Mouse (Mus musculus) intestine, embryonic 15.5 days (tissue): ENCODE measurements around the gene C1ql4. TPM values are rescaled to one million over a fixed set of nuclear protein-coding genes. Genes with fewer than 3 reads are reported as not detected.

ENCODE experiments used
- ATAC-seq: fragments of 200-750 bp; cut with Nextera tagmentation; 2 replicates; pipeline ENCODE4 v1.8.0; 2017; ENCODE audit warnings: moderate TSS enrichment, moderate library complexity
- H3K27ac ChIP-seq: fragments of 300-500 bp; sonication (generic); 2 replicates; pipeline ENCODE4 v1.5.1; 2015; ENCODE audit warnings: mild to moderate bottlenecking, inconsistent platforms
- H3K27me3 ChIP-seq: fragments of 300-500 bp; sonication (generic); replicated peaks from 2 replicates; pipeline ENCODE4 v1.6.1; 2015; ENCODE audit warnings: inconsistent platforms
- H3K36me3 ChIP-seq: fragments of 300-500 bp; sonication (generic); 2 replicates; pipeline ENCODE4 v1.6.1; 2015; ENCODE audit warnings: inconsistent platforms
- H3K4me1 ChIP-seq: fragments of 300-500 bp; sonication (generic); replicated peaks from 2 replicates; pipeline ENCODE4 v1.6.1; 2015; ENCODE audit warnings: inconsistent platforms
- H3K4me2 ChIP-seq: fragments of 300-500 bp; sonication (generic); replicated peaks from 2 replicates; pipeline ENCODE4 v1.6.1; 2015; ENCODE audit warnings: mild to moderate bottlenecking, inconsistent platforms
- H3K4me3 ChIP-seq: fragments of 300-500 bp; sonication (generic); replicated peaks from 2 replicates; pipeline ENCODE4 v1.5.1; 2015; ENCODE audit warnings: inconsistent platforms
- H3K9ac ChIP-seq: fragments of 300-500 bp; sonication (generic); 2 replicates; pipeline ENCODE4 v1.6.1; 2015; ENCODE audit warnings: inconsistent platforms
- H3K9me3 ChIP-seq: fragments of 300-500 bp; sonication (generic); 2 replicates; pipeline ENCODE4 v1.6.1; 2016; ENCODE audit warnings: inconsistent platforms
- WGBS: fragments of 180-500 bp; shearing (Covaris S2); methylation state at CpG from one replicate; pipeline ENCODE4 v1.1.7; 2015; 5-methylcytosine and 5-hydroxymethylcytosine counted together
- polyA plus RNA-seq: library from polyadenylated mRNA; unstranded; fragments of >200 nt; fragmentation: Nextera tagmentation; extraction: Ambion mirVana; gene quantifications from 2 replicates; pipeline ENCODE4 v1.2.1, GENCODE M21; 2015

The C1ql4 gene
- polyA plus RNA-seq, 1 experiment from 2014 or later: 0.09 TPM

- peaks cover 15% of the 10 kb centered on the region for H3K36me3 ChIP-seq
- no peak for ATAC-seq
- H3K27me3 ChIP-seq: no peaks in the 10 kb centered on the region
- no peaks in the 10 kb centered on the region for H3K9me3 ChIP-seq
- 91% methylated on average over 8 of the region's 8 CpGs for WGBS
- peaks cover 21% of the 10 kb centered on the region; the same call in 1 of the 2 replicates for H3K4me1 ChIP-seq
- no peak overlapping the region for H3K4me3 ChIP-seq
- no peak overlapping the region for H3K9ac ChIP-seq
- H3K4me2 ChIP-seq: no peak overlapping the region
- no peak overlapping the region for H3K27ac ChIP-seq
Measured at GRCm38 (mm10) chr15:99036249-99036905, 51.2 kb downstream of the C1ql4 start.

DNA sequence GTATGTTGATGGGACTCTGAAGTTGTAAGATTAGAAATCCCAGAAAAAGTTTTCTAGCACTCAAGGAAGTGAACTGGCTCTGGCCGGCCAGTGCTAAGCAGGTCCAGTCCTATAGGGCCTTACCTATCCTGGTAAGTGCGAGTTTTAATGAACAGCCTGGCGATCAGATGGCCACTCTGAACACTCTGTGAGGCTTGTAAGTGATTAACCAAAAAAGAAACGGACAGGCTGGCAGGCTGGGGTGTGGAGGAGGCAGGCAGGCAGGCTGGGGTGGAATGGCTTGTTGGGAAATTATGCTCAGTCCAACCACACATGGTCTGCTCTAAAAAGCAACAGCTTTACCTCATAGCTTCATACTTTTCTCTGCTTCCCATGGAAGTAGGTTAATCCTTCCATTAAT, 52.2 kb downstream of the C1ql4 start:
- Histone ChIP-seq H3K9me3 (no peaks in the 10 kb centered on the region), H3K4me2 (no peak overlapping the region), H3K27me3 (no peaks in the 10 kb centered on the region), H3K4me1 (peaks cover 21% of the 10 kb centered on the region; the same call in 1 of the 2 replicates), H3K9ac (no peak overlapping the region), H3K27ac (no peak overlapping the region), H3K4me3 (no peak overlapping the region), H3K36me3 (peaks cover 15% of the 10 kb centered on the region)
- no peak for ATAC-seq
- WGBS: 85% methylated on average over 4 of the region's 4 CpGs

Other genes with a start within 250 kb of the C1ql4 start
- gene Kmt2d, start 216.6 kb downstream of the C1ql4 start, polyA plus RNA-seq: 9.6 and 10.4 TPM in 2 replicates
- 10.8 and 12.5 TPM in 2 replicates for gene Rhebl1, start 193.3 kb downstream of the C1ql4 start, polyA plus RNA-seq
- 0.96 and 1.1 TPM in 2 replicates for gene Dhh, start 189.3 kb downstream of the C1ql4 start, polyA plus RNA-seq
- gene Lmbr1l, start 169.6 kb downstream of the C1ql4 start, polyA plus RNA-seq: 18.6 and 19.0 TPM in 2 replicates
- 1,296 and 1,330 TPM in 2 replicates for gene Tuba1b, start 153.3 kb downstream of the C1ql4 start, polyA plus RNA-seq
- not detected in 2 replicates for gene Gm49450, start 134.3 kb downstream of the C1ql4 start, polyA plus RNA-seq
- gene Tuba1a, start 134.1 kb downstream of the C1ql4 start, polyA plus RNA-seq: 981 and 999 TPM in 2 replicates
- 253 and 271 TPM in 2 replicates for gene Tuba1c, start 57.9 kb downstream of the C1ql4 start, polyA plus RNA-seq
- 46.9 and 48.1 TPM in 2 replicates for gene Prph, start 32.6 kb downstream of the C1ql4 start, polyA plus RNA-seq
- 24.7 and 25.4 TPM in 2 replicates for gene Troap, start 13.2 kb downstream of the C1ql4 start, polyA plus RNA-seq
- gene Dnajc22, start 5.4 kb upstream of the C1ql4 start, polyA plus RNA-seq: 37.4 and 39.0 TPM in 2 replicates
- 26.6 and 34.7 TPM in 2 replicates for gene Spats2, start 38.1 kb upstream of the C1ql4 start, polyA plus RNA-seq
- 0.45 and 1.00 TPM in 2 replicates for gene Kcnh3, start 137.0 kb upstream of the C1ql4 start, polyA plus RNA-seq
- gene Mcrs1, start 164.1 kb upstream of the C1ql4 start, polyA plus RNA-seq: 119 and 121 TPM in 2 replicates
- gene Prpf40b, start 207.3 kb upstream of the C1ql4 start, polyA plus RNA-seq: 35.0 and 42.6 TPM in 2 replicates
- gene Fam186b, start 208.1 kb upstream of the C1ql4 start, polyA plus RNA-seq: 0.18 TPM in 1 of 2 replicates, not detected in the other